Mouse (Mus musculus): ENCODE measurements around the gene Krt73.

GRCm38 (mm10) chr15:101821786-101822185 lies 19.6 kb upstream of the Krt73 start:
- TF ChIP-seq CTCF (IDR thresholded peaks at IDR 0.05; ENCODE audit: insufficient read depth, low read depth, low read length) (no peak), POLR2A (IDR thresholded peaks at IDR 0.05; ENCODE audit: insufficient read depth, low read depth, low read length) (no peak)
